Mouse (Mus musculus): ENCODE data around the gene Fbxw17.
"Not testable (repeated sequence)": the region's sequence is repeated elsewhere in the genome, so short reads cannot be mapped to it uniquely, and the experiment has no call there.

Fbxw17 gene

GRCm38 (mm10) chr13:50417389-50418183 is at the start of gene Fbxw17:
Gene Fbxw17 (plus strand): TSS chr13:50417864.
- DNase-seq (ENCODE audit: inconsistent ontology term), result peak; percentile 68

- not testable (repeated sequence) for DNase-seq (ENCODE audit: inconsistent ontology term)
Measured at GRCm38 (mm10) chr13:50372934-50373705, 44.5 kb upstream of the Fbxw17 start.

GRCm38 (mm10) chr13:50389146-50389545 is 28.5 kb upstream of the Fbxw17 start:
- not testable (repeated sequence) for DNase-seq (ENCODE audit: inconsistent ontology term)

- DNase-seq (ENCODE audit: inconsistent ontology term), result peak; percentile 20
Measured at GRCm38 (mm10) chr13:50418421-50418820, 757 bp downstream of the Fbxw17 start.

- DNase-seq (ENCODE audit: inconsistent ontology term), result no peak
Measured at GRCm38 (mm10) chr13:50423625-50424209, 6.1 kb downstream of the Fbxw17 start.

- DNase-seq (ENCODE audit: inconsistent ontology term), result no peak
Measured at GRCm38 (mm10) chr13:50424517-50424916, 6.9 kb downstream of the Fbxw17 start.

GRCm38 (mm10) chr13:50426686-50427085 is 9.0 kb downstream of the Fbxw17 start:
- no peak for DNase-seq (ENCODE audit: inconsistent ontology term)

GRCm38 (mm10) chr13:50443812-50444211 is 26.1 kb downstream of the Fbxw17 start, which contains the start of gene Gm47429:
Gene Gm47429 (minus strand): TSS chr13:50443912.
- no peak for DNase-seq (ENCODE audit: inconsistent ontology term)

- peak; percentile 59 for DNase-seq (ENCODE audit: inconsistent ontology term)
Measured at GRCm38 (mm10) chr13:50445261-50445660, 27.6 kb downstream of the Fbxw17 start.

GRCm38 (mm10) chr13:50452266-50452665 is 34.6 kb downstream of the Fbxw17 start:
- DNase-seq (ENCODE audit: inconsistent ontology term), result not testable (repeated sequence)

GRCm38 (mm10) chr13:50453426-50453825 is 35.8 kb downstream of the Fbxw17 start:
- DNase-seq (ENCODE audit: inconsistent ontology term), result no peak

- not testable (repeated sequence) for DNase-seq (ENCODE audit: inconsistent ontology term)
Measured at GRCm38 (mm10) chr13:50460433-50460832, 42.8 kb downstream of the Fbxw17 start.

GRCm38 (mm10) chr13:50464621-50465562 is 47.2 kb downstream of the Fbxw17 start:
- DNase-seq (ENCODE audit: inconsistent ontology term), result no peak

GRCm38 (mm10) chr13:50467007-50467406 is 49.3 kb downstream of the Fbxw17 start, which contains the start of gene Nutm2:
Gene Nutm2 (plus strand): TSS chr13:50467307.
- DNase-seq (ENCODE audit: inconsistent ontology term), result no peak
